Mouse (Mus musculus) stomach, postnatal 0 days (tissue): ENCODE data around the gene Slit3. TPM values are rescaled to one million over a fixed set of nuclear protein-coding genes. Genes with fewer than 3 reads are reported as not detected.

Experiments used
- ATAC-seq: fragments of 200-750 bp; cut with Nextera tagmentation; 2 replicates; pipeline ENCODE4 v1.8.0; 2017; ENCODE audit not compliant: low FRiP score, low TSS enrichment
- DNase-seq: peaks from one replicate; pipeline ENCODE4 v3.0.0-alpha.2; 2016; ENCODE audit warnings: low spot score
- H3K27ac ChIP-seq: fragments of 300-500 bp; sonication (generic); replicated peaks from 2 replicates; pipeline ENCODE4 v1.5.1; 2014; ENCODE audit warnings: mild to moderate bottlenecking, control low read depth
- H3K27me3 ChIP-seq: fragments of 300-500 bp; sonication (generic); 2 replicates; pipeline ENCODE4 v1.6.1; 2014; ENCODE audit warnings: low read length; ENCODE audit not compliant: control insufficient read depth, insufficient read depth
- H3K36me3 ChIP-seq: fragments of 300-500 bp; sonication (generic); 2 replicates; pipeline ENCODE4 v1.6.1; 2014; ENCODE audit warnings: low read length, mixed read lengths; ENCODE audit not compliant: control insufficient read depth, insufficient read depth
- H3K4me1 ChIP-seq: fragments of 300-500 bp; sonication (generic); replicated peaks from 2 replicates; pipeline ENCODE4 v1.6.1; 2014; ENCODE audit warnings: antibody characterized with exemption; ENCODE audit not compliant: control insufficient read depth, insufficient read depth
- H3K4me2 ChIP-seq: fragments of 300-500 bp; sonication (generic); replicated peaks from 2 replicates; pipeline ENCODE4 v1.6.1; 2014; ENCODE audit warnings: low read depth, mild to moderate bottlenecking, control low read depth, moderate library complexity
- H3K4me3 ChIP-seq: fragments of 300-500 bp; sonication (generic); 2 replicates; pipeline ENCODE4 v1.5.1; 2014; ENCODE audit warnings: low read depth, low read length, control low read depth
- H3K9ac ChIP-seq: fragments of 300-500 bp; sonication (generic); 2 replicates; pipeline ENCODE4 v1.6.1; 2014; ENCODE audit warnings: mild to moderate bottlenecking, low read length, control low read depth, mixed read lengths
- H3K9me3 ChIP-seq: fragments of 300-500 bp; sonication (generic); 2 replicates; pipeline ENCODE4 v1.6.1; 2016; ENCODE audit warnings: low read length; ENCODE audit not compliant: control insufficient read depth
- CTCF ChIP-seq: IDR thresholded peaks from 2 replicates; pipeline ENCODE4 v1.5.1; 2016; ENCODE audit warnings: antibody characterized with exemption, low read depth, mild to moderate bottlenecking, moderate library complexity
- EP300 ChIP-seq: optimal IDR thresholded peaks from 2 replicates; pipeline ENCODE3; 2016; ENCODE audit warnings: antibody characterized with exemption
- WGBS: fragments of 180-500 bp; shearing (Covaris S2); extraction: QIAGEN DNeasy Blood & Tissue Kit; methylation state at CpG from one replicate; pipeline ENCODE4 v1.1.7; 2014; 5-methylcytosine and 5-hydroxymethylcytosine counted together
- polyA plus RNA-seq: library from polyadenylated mRNA; unstranded; fragments of >200 nt; fragmentation: Nextera tagmentation; extraction: Ambion mirVana; gene quantifications from 2 replicates; pipeline ENCODE4 v1.2.1, GENCODE M21; 2015

Gene Slit3
- polyA plus RNA-seq, 1 experiment from 2014 or later: 8.1 TPM

GRCm38 (mm10) chr11:35348099-35348498 is 227.1 kb downstream of the Slit3 start:
- H3K27me3 ChIP-seq: no peaks in the 10 kb centered on the region
- H3K4me3 ChIP-seq: no peak overlapping the region
- ATAC-seq (no peak), DNase-seq (no peak)
- H3K36me3 ChIP-seq: no peaks in the 10 kb centered on the region
- no peaks in the 10 kb centered on the region for H3K9me3 ChIP-seq
- H3K9ac ChIP-seq: no peak overlapping the region
- no peak overlapping the region for H3K27ac ChIP-seq
- 36% methylated on average over 4 of the region's 4 CpGs for WGBS
- no peaks in the 10 kb centered on the region; the same call in 1 of the 2 replicates for H3K4me1 ChIP-seq
- TF ChIP-seq CTCF (no peak), EP300 (no peak)
- no peak overlapping the region for H3K4me2 ChIP-seq

GRCm38 (mm10) chr11:35350968-35351367 is 229.9 kb downstream of the Slit3 start:
- Histone ChIP-seq H3K4me1 (no peaks in the 10 kb centered on the region; the same call in 1 of the 2 replicates), H3K27me3 (no peaks in the 10 kb centered on the region), H3K4me2 (no peak overlapping the region), H3K27ac (no peak overlapping the region), H3K9ac (no peak overlapping the region), H3K4me3 (no peak overlapping the region), H3K9me3 (no peaks in the 10 kb centered on the region), H3K36me3 (no peaks in the 10 kb centered on the region)
- TF ChIP-seq EP300: no peak
- TF ChIP-seq CTCF: no peak
- ATAC-seq: no peak
- DNase-seq: no peak
- 68% methylated on average over 4 of the region's 4 CpGs for WGBS

DNA sequence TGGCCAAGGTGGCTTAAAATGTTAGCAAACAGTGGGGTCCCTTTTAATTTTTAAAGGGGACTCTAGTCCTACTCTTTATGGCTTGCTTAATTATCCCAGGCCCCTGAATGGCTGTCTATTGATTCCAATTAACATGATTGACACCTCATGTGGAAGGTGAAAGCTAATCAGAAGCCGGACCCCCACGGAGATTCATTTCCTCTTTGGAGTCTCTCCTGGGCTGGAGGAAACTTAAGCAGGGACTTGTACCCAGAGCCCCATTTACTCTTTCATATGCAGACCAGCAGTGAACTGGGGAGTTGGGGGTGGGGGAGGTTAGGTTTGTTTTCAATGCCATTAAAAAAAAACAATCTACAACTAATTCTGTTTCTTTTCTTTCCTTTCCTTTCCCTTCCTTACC is 230.4 kb downstream of the Slit3 start:
- Histone ChIP-seq H3K4me3 (no peak overlapping the region), H3K27me3 (no peaks in the 10 kb centered on the region), H3K4me1 (no peaks in the 10 kb centered on the region; the same call in 1 of the 2 replicates), H3K36me3 (no peaks in the 10 kb centered on the region), H3K9me3 (no peaks in the 10 kb centered on the region), H3K9ac (no peak overlapping the region), H3K27ac (no peak overlapping the region), H3K4me2 (no peak overlapping the region)
- WGBS: 42% methylated on average over 2 of the region's 2 CpGs
- ATAC-seq (no peak), DNase-seq (no peak)
- TF ChIP-seq EP300 (no peak), CTCF (no peak)

DNA sequence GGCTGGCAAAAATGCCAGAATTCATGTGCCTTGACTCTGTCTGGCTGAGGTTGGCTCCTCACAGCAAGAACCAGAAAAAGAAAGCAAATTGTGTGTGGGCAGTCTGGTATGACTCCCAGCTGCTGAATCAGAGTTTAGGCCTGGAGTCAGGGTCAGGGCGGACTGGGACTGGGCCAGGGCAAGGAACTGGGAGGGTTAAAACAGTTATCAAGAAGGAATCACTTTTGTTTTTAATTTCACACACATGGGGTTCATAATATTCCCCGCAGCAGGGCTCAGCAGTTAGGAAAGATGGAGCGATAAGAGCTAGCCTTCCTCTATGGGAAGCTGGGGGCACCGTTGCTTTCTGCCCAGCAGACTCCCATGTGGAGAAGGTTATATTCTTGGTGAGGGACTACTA is 234.8 kb downstream of the Slit3 start:
- no peaks in the 10 kb centered on the region for H3K4me1 ChIP-seq
- DNase-seq (no peak), ATAC-seq (no peak)
- H3K27ac ChIP-seq: no peak overlapping the region
- WGBS: 86% methylated on average over 4 of the region's 4 CpGs
- no peaks in the 10 kb centered on the region for H3K36me3 ChIP-seq
- H3K4me3 ChIP-seq: no peak overlapping the region
- H3K27me3 ChIP-seq: no peaks in the 10 kb centered on the region
- H3K9me3 ChIP-seq: no peaks in the 10 kb centered on the region
- no peak for TF ChIP-seq CTCF
- no peak for TF ChIP-seq EP300
- no peak overlapping the region for H3K4me2 ChIP-seq
- H3K9ac ChIP-seq: no peak overlapping the region

- Histone ChIP-seq H3K9ac (no peak overlapping the region), H3K27ac (no peak overlapping the region), H3K4me3 (no peak overlapping the region), H3K4me2 (no peak overlapping the region), H3K4me1 (no peaks in the 10 kb centered on the region), H3K27me3 (no peaks in the 10 kb centered on the region), H3K36me3 (no peaks in the 10 kb centered on the region), H3K9me3 (no peaks in the 10 kb centered on the region)
- ATAC-seq (no peak), DNase-seq (no peak)
- TF ChIP-seq EP300: no peak
- no peak for TF ChIP-seq CTCF
- WGBS: 77% methylated on average over 6 of the region's 6 CpGs
Observed at GRCm38 (mm10) chr11:35361071-35361470, 240.0 kb downstream of the Slit3 start.

DNA sequence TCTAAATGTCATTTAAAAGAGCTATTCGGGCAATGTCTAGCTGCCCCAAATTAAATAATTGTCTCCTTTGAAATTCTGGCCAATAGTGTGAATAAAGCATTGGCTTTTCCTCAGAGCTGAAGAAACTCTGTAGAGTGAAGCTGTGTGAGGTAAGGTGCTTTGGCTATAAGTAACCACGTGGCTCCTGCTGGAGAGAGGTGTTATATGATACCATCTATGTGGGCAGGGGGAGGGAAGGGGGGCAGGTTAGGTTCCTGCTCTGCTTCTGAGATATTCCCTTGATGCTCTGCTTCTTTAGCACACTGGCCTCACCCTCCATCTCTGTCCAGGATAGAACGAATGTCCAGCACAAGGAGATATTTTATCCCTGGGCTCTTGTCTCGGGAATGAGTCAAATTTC is 242.0 kb downstream of the Slit3 start:
- ATAC-seq (no peak), DNase-seq (no peak)
- Histone ChIP-seq H3K9me3 (no peaks in the 10 kb centered on the region), H3K27me3 (no peaks in the 10 kb centered on the region), H3K4me2 (no peak overlapping the region), H3K27ac (no peak overlapping the region), H3K9ac (no peak overlapping the region), H3K4me3 (no peak overlapping the region), H3K36me3 (no peaks in the 10 kb centered on the region), H3K4me1 (no peaks in the 10 kb centered on the region)
- TF ChIP-seq EP300: no peak
- TF ChIP-seq CTCF: no peak
- WGBS: 53% methylated on average over 4 of the region's 4 CpGs
